Mouse (Mus musculus) stomach, postnatal 0 days (tissue): Measurements from ENCODE around the gene Kit.

Experiments
- CTCF ChIP-seq: IDR thresholded peaks from 2 replicates; pipeline ENCODE4 v1.5.1; 2016; ENCODE audit warnings: antibody characterized with exemption, low read depth, mild to moderate bottlenecking, moderate library complexity
- EP300 ChIP-seq: optimal IDR thresholded peaks from 2 replicates; pipeline ENCODE3; 2016; ENCODE audit warnings: antibody characterized with exemption

DNA sequence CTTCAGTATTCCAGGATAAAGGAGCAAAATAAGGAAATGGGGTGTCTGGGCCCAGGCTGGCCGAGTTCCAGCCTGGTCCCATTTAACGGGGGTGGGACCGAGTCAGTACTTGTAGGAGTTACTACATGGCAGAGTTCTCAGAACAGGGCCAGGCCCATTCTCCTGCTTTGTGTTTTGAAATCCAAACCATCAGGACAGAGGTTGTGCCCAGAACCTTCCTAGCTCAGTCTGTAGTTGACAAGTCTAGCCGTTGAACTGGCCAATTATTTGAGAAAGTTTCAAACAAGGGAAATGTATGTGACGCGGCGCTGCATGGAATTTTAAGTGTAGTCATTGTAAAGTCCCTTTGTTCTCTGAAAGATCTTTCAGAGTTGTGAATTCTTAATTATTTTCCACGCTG is 75.8 kb downstream of the Kit start:
- TF ChIP-seq CTCF (no peak), EP300 (no peak)
